Mouse (Mus musculus): ENCODE data around the gene Dhx16.

Dhx16 gene

DNA sequence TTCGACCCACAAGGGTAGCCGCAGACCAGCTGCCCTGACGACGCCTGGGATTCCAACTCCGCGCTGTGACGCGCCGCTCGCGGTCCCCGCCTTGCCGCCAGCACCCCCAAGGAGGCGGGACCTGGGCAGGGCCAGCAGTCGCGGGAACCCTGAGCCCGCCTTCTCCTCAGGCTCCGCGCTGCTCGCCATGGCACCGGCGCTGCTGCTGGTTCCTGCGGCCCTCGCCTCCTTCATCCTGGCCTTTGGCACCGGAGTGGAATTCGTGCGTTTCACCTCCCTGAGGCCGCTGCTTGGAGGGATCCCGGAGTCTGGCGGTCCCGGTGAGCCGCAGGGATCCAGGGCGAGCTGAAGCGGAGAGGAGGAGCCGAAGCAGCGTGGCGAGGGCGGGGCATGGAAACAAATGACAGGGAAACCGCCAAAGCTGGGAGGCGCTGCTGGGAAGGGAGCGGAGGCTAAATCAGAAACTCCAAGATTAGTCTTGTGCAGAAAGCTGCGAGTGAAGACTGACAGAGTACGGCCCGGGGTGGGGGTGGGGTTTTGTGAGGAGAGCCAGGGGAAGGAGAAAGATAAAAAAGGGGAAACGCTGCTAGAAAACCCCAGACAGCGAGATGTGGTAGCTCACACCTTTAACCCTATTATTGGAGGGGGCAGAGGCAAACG is 18.3 kb upstream of the Dhx16 start, which contains the start of gene Nrm:
Nrm (plus strand) TSS at position 121 of the 660 bp plus-strand sequence.
- peak; percentile 96 for DNase-seq

DNA sequence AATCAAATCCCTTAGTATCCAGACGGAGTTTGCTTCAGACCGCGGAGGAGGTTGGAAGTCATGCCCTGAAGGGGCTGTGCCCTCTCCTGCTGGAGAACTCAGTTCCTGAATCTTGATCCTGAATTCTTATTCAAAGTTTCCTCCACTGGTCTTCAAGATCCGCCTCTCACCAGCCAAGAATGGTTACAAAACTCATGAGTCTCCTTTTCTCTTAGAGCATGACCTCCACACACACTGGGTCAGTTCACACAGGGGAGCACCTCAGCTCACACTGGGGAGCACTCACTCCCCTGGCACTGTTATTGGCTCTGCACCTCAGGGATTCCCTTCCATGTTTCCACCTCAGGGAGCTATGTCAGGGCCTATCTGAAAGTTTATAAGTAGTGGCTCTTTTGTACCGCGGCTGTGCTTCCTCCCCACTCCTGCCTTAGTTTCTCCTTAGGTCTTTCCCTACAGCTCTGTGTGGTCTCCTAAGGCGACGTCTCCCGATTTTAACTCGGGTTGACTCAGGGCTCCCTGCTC is 14.7 kb upstream of the Dhx16 start:
- no peak for DNase-seq

DNA sequence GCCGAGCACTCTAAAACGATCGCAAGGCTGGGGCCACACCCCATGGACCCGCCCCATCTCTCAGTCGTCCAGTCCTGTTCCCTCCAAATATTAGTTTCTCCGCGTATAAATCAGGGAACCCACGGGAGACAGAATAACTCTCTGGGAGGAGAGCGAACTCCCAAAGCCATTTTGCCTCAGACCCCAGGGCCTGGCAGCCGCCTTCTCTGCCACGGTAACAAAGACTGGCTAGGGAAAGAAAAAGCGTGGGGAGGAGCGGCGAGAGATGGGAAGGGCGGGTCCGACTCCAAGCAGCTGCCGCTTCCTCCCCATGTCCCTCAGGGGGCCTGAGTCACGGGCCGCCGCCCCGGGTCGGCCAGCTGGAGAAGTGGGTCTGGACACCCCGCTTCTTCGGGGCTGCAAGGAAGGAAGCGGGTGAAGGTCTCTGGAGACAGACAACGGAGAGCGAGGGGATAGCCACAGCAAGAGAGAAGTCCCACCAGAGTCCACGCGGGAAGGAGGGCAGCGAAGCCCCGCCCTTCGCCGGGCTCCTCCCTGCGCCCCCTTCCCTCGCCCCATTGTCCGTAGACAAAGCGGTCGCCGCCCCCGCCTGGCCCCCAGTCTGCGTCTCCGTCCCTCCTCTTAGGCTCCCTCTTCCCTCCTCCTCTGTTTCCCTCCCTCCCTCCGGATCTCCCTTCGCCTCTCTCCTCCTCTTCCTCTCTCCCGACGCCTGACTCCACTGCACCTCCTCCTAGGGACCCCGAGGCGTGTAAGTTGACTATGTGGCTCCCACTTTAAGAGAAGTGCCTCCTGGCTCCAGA is 13.9 kb upstream of the Dhx16 start, which contains the start of gene Ppp1r18:
Ppp1r18 (plus strand) TSS at position 113 of the 800 bp plus-strand sequence.
- peak; percentile 92 for DNase-seq

DNA sequence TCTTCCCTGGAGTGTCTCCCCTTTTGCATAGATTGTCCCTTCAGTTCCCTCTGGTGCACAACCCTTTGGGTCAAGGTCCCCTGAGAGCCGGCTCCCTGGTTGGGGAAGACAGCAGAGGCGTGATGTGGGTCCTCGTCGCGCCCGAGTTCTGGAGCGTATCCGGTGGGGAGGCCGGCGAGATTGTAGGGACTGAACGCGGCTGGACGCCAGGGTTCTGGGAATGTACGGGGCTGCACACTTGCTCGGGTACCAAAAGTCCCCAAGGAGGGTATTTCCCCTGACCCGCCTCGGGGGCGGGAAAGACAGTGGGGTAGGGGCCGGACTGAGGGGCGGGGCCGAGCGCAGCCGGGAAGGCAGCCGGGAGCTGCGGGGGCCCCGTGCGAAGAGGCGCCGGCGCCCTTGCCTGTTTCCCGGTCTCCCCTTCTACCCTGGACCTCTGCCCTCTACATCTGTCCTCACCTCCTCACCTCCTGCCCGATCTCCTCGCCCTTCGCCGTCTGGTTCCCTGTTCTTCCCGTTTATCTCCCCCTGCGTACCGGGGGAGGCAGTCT is 13.3 kb upstream of the Dhx16 start:
- DNase-seq: peak; percentile 79

DNA sequence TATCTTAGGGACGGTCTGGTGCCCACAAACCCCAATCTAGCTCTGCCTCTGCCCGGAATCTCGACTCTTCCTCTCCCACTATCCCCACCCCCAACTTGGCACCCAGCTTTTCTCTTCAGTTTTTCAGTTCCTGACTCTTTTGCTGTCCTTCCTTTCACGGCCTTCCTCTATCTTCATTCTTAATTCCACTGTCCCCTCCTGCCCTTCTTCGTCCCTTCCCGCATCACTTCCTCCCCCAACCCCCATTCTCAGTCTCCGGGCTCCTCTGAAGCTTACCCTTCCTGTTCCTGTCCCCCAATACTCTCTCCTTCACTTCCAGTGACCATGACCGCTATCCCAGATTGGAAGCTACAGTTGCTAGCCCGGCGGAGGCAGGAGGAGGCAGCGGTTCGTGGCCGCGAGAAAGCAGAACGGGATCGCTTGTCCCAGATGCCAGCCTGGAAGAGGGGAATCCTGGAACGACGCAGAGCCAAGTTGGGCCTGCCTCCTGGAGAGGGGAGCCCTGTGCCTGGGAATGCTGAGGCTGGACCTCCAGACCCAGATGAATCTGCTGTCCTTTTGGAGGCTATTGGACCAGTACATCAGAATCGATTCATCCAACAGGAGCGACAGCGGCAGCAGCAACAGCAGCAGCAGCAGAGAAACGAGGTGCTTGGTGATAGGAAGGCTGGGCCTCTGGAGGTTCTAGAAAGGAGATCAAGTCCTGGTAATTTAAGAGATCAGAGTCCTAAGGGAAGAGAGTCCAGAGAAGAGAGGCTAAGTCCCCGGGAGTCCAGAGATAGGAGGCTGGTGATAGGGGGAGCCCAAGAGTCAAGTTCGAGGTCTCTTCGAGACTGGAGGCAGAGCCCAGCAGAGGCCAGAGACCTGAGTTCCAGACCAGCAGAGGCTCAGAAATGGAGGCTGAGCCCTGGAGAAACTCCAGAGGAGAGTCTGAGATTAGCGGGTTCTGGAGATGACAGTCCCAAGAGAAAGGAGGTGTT is 12.4 kb upstream of the Dhx16 start:
- peak; percentile 68 for DNase-seq

DNA sequence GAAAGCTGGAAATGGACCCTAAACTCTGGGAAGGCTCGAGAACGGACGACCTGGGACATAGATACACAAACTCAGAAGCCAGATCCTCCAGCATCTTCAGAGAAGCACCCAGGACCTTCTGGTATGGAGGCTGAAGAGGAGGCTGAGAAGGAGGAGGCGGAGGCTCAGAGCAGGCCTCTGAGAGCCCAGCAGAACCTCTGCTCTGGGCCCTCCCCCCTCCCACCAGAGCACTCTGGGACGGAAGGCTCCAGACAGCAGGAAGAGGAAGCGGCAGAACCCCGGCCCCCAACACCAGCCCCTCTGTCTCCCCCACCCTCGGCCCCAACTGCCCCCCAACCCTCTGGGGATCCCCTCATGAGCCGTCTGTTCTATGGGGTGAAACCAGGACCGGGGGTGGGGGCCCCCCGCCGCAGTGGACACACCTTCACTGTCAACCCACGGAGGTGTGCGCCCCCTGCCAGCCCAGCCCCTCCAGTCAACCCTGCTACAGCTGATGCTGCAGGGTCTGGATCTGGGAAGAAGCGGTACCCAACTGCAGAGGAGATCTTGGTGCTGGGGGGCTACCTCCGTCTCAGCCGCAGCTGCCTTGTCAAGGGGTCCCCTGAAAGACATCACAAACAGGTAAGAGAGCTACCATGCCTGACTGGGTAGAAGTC is 11.3 kb upstream of the Dhx16 start:
- DNase-seq: peak; percentile 62

- no peak for DNase-seq
These were observed 10.7 kb upstream of the Dhx16 start for GRCm38 (mm10) chr17:35868961-35869345.

DNA sequence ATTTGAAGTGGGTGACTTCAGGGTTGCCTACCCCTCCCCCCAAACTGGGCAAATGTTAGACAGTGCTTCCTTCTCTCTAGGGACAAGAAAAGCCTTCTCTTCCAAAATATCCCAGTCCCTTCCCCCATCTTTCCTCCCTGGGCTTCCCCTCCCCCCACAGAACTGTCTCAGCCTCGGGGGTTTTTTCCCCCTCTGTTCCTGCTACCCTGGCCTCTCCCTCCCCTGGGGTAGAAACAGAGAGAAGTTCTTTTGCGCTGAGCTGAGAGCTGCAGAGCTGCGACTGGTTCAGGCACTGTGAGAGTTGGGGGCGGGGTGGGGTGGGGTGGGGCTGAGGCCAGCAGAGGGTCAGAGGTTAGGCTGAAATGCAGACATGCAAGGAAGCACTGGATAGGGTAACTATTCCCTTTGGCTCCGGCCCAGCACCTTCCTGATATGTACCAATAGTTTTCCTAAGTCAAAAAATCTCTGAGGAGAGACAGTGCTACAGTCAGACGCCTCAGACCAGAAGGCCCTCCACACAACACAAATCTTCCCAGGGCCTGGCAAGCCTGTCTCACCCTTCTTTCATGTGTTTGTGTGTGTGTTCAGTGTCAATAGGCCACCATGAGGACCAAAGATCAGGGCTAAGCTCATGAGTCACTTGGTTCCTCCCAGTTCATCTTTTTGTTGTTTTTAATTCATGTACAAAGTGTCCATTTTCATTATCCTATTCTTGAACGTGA is 10.1 kb upstream of the Dhx16 start:
- peak; percentile 69 for DNase-seq

- DNase-seq: peak; percentile 84
These were observed 9.3 kb upstream of the Dhx16 start for GRCm38 (mm10) chr17:35870151-35870883.

DNA sequence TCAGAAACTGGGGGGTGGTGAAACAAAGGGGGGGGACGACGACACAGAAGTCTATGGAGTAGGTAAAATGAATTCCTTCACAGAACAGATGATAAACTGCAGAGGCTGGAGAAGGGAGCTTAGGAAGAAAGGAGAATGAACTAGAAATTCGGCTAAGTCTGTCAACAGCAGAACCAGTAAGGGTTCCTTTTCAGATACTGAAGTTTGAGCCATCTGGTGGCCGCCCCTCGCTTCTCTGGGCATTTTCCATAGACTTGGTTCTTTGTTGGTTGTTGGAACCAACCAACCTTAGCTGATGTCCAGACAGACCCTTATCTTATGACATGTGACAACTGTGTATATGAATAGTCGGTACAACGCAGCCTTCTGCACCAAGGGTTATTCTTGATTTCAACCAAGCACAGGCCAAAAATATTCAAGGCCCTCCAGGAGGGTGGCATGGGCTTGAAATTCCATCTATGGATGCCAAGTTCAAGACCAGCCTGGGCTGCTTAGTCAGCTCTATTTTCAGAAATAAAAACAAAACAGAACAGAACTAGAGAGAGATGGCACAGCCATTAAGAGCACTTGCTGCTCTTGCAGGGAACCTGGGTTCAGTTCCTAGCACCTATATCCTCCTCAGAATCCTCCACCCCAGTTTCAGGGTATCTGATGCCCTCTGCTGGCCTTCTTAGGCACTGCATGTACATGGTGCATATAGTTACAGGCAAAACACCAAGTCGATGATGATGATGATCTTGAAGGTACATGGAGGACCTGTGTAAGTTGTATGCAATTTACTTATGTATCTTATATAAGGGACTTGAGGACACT is 8.5 kb upstream of the Dhx16 start:
- peak; percentile 54 for DNase-seq

GRCm38 (mm10) chr17:35873774-35874519 is 5.7 kb upstream of the Dhx16 start:
- peak; percentile 93 for DNase-seq

- DNase-seq: peak; percentile 15
These were observed 4.9 kb upstream of the Dhx16 start for GRCm38 (mm10) chr17:35874721-35875120.

GRCm38 (mm10) chr17:35882924-35883323 is 3.3 kb downstream of the Dhx16 start:
- DNase-seq: no peak

GRCm38 (mm10) chr17:35883777-35884176 is 4.2 kb downstream of the Dhx16 start:
- no peak for DNase-seq

DNA sequence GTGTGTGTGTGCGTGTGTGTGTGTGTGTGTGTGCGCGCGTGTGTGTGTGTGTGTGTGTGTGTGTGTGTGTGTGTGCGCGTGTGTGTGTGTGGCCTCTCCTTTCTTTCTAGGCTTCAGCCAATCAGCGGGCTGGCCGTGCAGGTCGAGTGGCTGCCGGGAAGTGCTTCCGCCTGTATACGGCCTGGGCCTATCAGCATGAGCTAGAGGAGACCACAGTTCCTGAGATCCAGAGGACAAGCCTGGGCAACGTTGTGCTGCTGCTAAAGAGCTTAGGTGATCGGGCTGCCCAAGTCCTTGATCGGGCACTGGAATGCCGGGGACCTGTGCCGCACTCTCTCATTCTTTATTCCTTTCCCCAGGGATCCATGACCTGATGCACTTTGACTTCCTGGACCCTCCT is 8.1 kb downstream of the Dhx16 start:
- no peak for DNase-seq

DNA sequence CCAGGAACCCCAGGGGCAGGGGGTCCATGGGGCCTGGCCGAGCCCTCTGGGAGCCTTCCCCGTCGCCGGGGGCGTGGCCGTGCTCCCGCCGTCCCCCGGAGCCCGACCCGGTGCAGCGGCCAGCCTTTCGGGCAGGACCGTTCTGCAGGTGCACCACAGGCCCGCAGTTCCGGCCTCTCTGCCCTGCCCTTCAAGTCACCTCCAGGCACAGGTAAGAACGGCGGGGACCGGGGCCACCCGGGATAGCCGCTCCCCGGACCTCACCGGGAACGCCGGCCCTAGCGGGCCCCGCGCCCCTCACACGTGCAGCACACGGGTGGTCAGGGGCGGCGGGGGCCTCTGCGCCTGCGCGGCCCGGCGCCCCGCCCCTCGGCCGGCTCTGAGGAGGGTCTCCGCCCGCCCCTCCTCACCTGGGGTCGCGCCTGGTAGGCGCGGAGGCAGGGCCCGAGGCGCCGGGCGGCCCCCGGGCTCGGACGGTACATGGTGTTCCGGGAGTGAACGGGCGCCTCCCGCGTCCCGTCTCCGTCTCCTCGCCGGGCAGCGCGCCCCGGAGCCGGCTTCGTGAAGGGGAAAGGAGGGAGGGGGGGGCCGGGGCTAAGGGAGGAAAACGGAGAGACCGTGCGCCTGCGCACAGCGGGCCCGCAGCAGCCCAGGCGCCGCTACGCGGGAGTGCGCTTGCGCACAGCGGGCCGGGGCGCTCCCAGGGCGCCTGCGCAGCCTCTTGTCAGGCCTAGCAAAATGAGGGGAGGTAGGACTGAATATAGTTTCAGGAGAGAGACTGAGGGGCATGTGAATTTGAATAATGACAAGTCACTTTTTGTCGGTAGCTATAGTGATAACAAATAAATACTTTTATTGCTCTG is 17.4 kb downstream of the Dhx16 start, which contains the start of gene 2310061I04Rik:
2310061I04Rik (minus strand) TSS at position 651 of the 863 bp plus-strand sequence.
- peak; percentile 92 for DNase-seq
